Mouse (Mus musculus) liver, embryonic 14.5 days (tissue): Measurements from ENCODE around the gene Utrn.

Source experiments
- CTCF ChIP-seq: IDR thresholded peaks from 2 replicates; pipeline ENCODE4 v1.5.1; 2016; ENCODE audit warnings: antibody characterized with exemption, low read depth, control low read depth
- EP300 ChIP-seq: IDR thresholded peaks from 2 replicates; pipeline ENCODE4 v1.6.1; 2016; ENCODE audit warnings: antibody characterized with exemption, low read depth

- TF ChIP-seq CTCF: no peak
- TF ChIP-seq EP300: no peak
Observed at GRCm38 (mm10) chr10:12834215-12834614, 35.0 kb downstream of the Utrn start.
